Mouse (Mus musculus) ES-Bruce4 (cell line): ENCODE measurements around the gene Gm45717. TPM values are rescaled to one million over a fixed set of nuclear protein-coding genes. Genes with fewer than 3 reads are reported as not detected.

Source experiments
- H3K27ac ChIP-seq: 2 replicates; pipeline ENCODE4 v1.5.1; 2012; ENCODE audit warnings: low read length, inconsistent platforms; ENCODE audit not compliant: insufficient read depth
- H3K27me3 ChIP-seq: 2 replicates; pipeline ENCODE4 v1.6.1; 2012; ENCODE audit warnings: mild to moderate bottlenecking, low read length, inconsistent platforms; ENCODE audit not compliant: control insufficient read depth, poor library complexity, insufficient read depth, severe bottlenecking
- H3K36me3 ChIP-seq: 2 replicates; pipeline ENCODE4 v1.6.1; 2012; ENCODE audit warnings: inconsistent platforms, mild to moderate bottlenecking, low read length, moderate library complexity; ENCODE audit not compliant: control insufficient read depth, poor library complexity, insufficient read depth, severe bottlenecking
- H3K4me1 ChIP-seq: one replicate; pipeline ENCODE4 v1.8.1; 2011; ENCODE audit warnings: low read length; ENCODE audit not compliant: control insufficient read depth, insufficient read depth
- H3K4me3 ChIP-seq: 2 replicates; pipeline ENCODE4 v1.5.1; 2011; ENCODE audit warnings: low read depth, mild to moderate bottlenecking, low read length
- H3K9ac ChIP-seq: 2 replicates; pipeline ENCODE4 v1.6.1; 2012; ENCODE audit warnings: low read depth, mild to moderate bottlenecking, inconsistent platforms; ENCODE audit not compliant: poor library complexity, severe bottlenecking
- H3K9me3 ChIP-seq: replicated peaks from 2 replicates; pipeline ENCODE4 v1.6.1; 2012; ENCODE audit warnings: mild to moderate bottlenecking, low read length, inconsistent platforms; ENCODE audit not compliant: control insufficient read depth, poor library complexity, insufficient read depth, severe bottlenecking
- CTCF ChIP-seq: IDR thresholded peaks from one replicate; pipeline ENCODE4 v1.8.1; 2011; ENCODE audit warnings: low read depth, low read length
- EP300 ChIP-seq: IDR thresholded peaks from 2 replicates; pipeline ENCODE4 v1.6.1; 2011; ENCODE audit warnings: low read depth, low read length; ENCODE audit not compliant: insufficient read depth
- POLR2A ChIP-seq: IDR thresholded peaks from one replicate; pipeline ENCODE4 v1.8.1; 2011; ENCODE audit warnings: low read length; ENCODE audit not compliant: insufficient read depth
- polyA plus RNA-seq: library from polyadenylated mRNA; stranded (reverse); fragments of >200 nt; gene quantifications from 2 replicates; pipeline ENCODE4 v1.2.4, GENCODE M21; 2011; ENCODE audit warnings: low read depth; ENCODE audit not compliant: missing spikeins, insufficient read depth, insufficient read length

The Gm45717 gene
- polyA plus RNA-seq, 1 experiment, result 3.1 TPM

- Histone ChIP-seq H3K9me3 (no peaks in the 10 kb centered on the region), H3K9ac (no peak within 1 kb of the TSS; the same call in 1 of the 2 replicates), H3K4me3 (no peak within 1 kb of the TSS), H3K36me3 (peaks cover 5% of the 10 kb centered on the region), H3K27me3 (no peaks in the 10 kb centered on the region), H3K4me1 (no peaks in the 10 kb centered on the region), H3K27ac (no peak within 1 kb of the TSS)
- TF ChIP-seq CTCF, result no peak
- no peak for TF ChIP-seq POLR2A
- TF ChIP-seq EP300, result no peak
Measured at GRCm38 (mm10) chr7:140900220-140900619, 55.5 kb downstream of the Gm45717 start, which contains the start of gene Cox8b. Gene Cox8b (minus strand): TSS chr7:140900446.

Other genes with a start within 250 kb of the Gm45717 start
- not detected in 2 replicates for gene Cyp2e1, start 192.2 kb downstream of the Gm45717 start, polyA plus RNA-seq
- 3.7 and 3.9 TPM in 2 replicates for gene Syce1, start 168.1 kb downstream of the Gm45717 start, polyA plus RNA-seq
- gene Zfp941, start 133.8 kb downstream of the Gm45717 start, polyA plus RNA-seq, result 14.5 and 23.4 TPM in 2 replicates
- 13.1 and 15.2 TPM in 2 replicates for gene Urah, start 120.9 kb downstream of the Gm45717 start, polyA plus RNA-seq
- gene Scgb1c1, start 110.4 kb downstream of the Gm45717 start, polyA plus RNA-seq, result not detected in 2 replicates
- gene Odf3, start 108.1 kb downstream of the Gm45717 start, polyA plus RNA-seq, result not detected in 2 replicates
- not detected in 2 replicates for gene Gm45785, start 99.6 kb downstream of the Gm45717 start, polyA plus RNA-seq
- 23.3 and 26.3 TPM in 2 replicates for gene Ric8a, start 99.0 kb downstream of the Gm45717 start, polyA plus RNA-seq
- 14.0 and 18.3 TPM in 2 replicates for gene Bet1l, start 98.4 kb downstream of the Gm45717 start, polyA plus RNA-seq
- 246 and 251 TPM in 2 replicates for gene Psmd13, start 74.0 kb downstream of the Gm45717 start, polyA plus RNA-seq
- 17.4 and 17.9 TPM in 2 replicates for gene Sirt3, start 73.6 kb downstream of the Gm45717 start, polyA plus RNA-seq
- not detected in 2 replicates for gene Cox8b, start 55.5 kb downstream of the Gm45717 start, polyA plus RNA-seq
- not detected in 2 replicates for gene Nlrp6, start 35.0 kb downstream of the Gm45717 start, polyA plus RNA-seq
- 9.4 and 9.7 TPM in 2 replicates for gene Pgghg, start 14.5 kb downstream of the Gm45717 start, polyA plus RNA-seq
- gene Ifitm5, start 5.6 kb downstream of the Gm45717 start, polyA plus RNA-seq, result 1.8 and 3.9 TPM in 2 replicates
- gene Ifitm2, start 50 bp upstream of the Gm45717 start, polyA plus RNA-seq, result 720 and 786 TPM in 2 replicates
- gene Ifitm1, start 11.3 kb upstream of the Gm45717 start, polyA plus RNA-seq, result 501 and 504 TPM in 2 replicates
- gene Ifitm3, start 54.8 kb upstream of the Gm45717 start, polyA plus RNA-seq, result 410 and 433 TPM in 2 replicates
- gene Ifitm6, start 62.0 kb upstream of the Gm45717 start, polyA plus RNA-seq, result not detected in 2 replicates
- not detected in 2 replicates for gene Gm17387, start 73.2 kb upstream of the Gm45717 start, polyA plus RNA-seq
- gene B4galnt4, start 105.2 kb upstream of the Gm45717 start, polyA plus RNA-seq, result 18.3 and 22.2 TPM in 2 replicates
- 19.6 and 22.0 TPM in 2 replicates for gene Pkp3, start 122.3 kb upstream of the Gm45717 start, polyA plus RNA-seq
- 15.4 and 23.2 TPM in 2 replicates for gene Sigirr, start 144.6 kb upstream of the Gm45717 start, polyA plus RNA-seq
- gene Ano9, start 161.9 kb upstream of the Gm45717 start, polyA plus RNA-seq, result 19.1 and 22.1 TPM in 2 replicates
- gene Ptdss2, start 166.4 kb upstream of the Gm45717 start, polyA plus RNA-seq, result 42.5 and 55.3 TPM in 2 replicates
- gene Rnh1, start 216.9 kb upstream of the Gm45717 start, polyA plus RNA-seq, result 44.8 and 48.5 TPM in 2 replicates
- 50.5 and 51.8 TPM in 2 replicates for gene Hras, start 238.1 kb upstream of the Gm45717 start, polyA plus RNA-seq
- 3.3 and 3.4 TPM in 2 replicates for gene Lrrc56, start 238.2 kb upstream of the Gm45717 start, polyA plus RNA-seq